Mouse (Mus musculus): ENCODE measurements around the gene Trim69.

- TF ChIP-seq USF1 (IDR thresholded peaks at IDR 0.05; ENCODE audit: low read depth), result no peak
- TF ChIP-seq CTCF (IDR thresholded peaks at IDR 0.05; ENCODE audit: control insufficient read depth, insufficient read depth, insufficient read length), result no peak
- no peak for TF ChIP-seq MAX (IDR thresholded peaks at IDR 0.05)
- peak; percentile 58 for TF ChIP-seq CEBPB (IDR thresholded peaks at IDR 0.05; ENCODE audit: low read depth)
- TF ChIP-seq MYOD1 (IDR thresholded peaks at IDR 0.05; ENCODE audit: control insufficient read depth, insufficient read length, low read depth), result no peak
Measured at GRCm38 (mm10) chr2:122172188-122172587, 11.7 kb downstream of the Trim69 start.
